Mouse (Mus musculus) cerebellum, postnatal 14 days (tissue): ENCODE data around the gene Bglap.

Source experiments
- DNase-seq, 2 experiments: peaks; one replicate each; pipeline ENCODE4 v3.0.0; 2021; ENCODE audit warnings: mixed read lengths in 2 of 2

Bglap gene

DNA sequence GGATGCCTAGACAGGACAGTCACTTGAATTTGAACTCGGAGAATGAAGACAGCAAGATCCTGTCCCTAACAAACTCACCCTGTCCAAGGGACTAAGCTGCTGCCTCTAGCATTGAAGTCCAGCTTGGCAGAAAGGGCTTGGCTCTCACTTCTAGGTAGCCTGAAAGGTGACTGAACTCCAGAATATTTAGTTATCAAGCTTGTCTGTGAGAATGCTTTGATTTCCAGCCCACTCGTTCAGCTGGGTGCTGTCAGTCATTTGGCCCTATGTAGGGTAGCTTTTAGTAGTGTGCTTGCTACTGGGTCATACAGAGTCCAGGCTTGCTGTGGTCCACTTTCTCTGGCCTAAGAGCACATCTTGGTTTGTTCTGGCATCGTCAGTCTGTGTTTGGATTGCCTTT lies 45.3 kb downstream of the Bglap start:
- no peak for DNase-seq

DNA sequence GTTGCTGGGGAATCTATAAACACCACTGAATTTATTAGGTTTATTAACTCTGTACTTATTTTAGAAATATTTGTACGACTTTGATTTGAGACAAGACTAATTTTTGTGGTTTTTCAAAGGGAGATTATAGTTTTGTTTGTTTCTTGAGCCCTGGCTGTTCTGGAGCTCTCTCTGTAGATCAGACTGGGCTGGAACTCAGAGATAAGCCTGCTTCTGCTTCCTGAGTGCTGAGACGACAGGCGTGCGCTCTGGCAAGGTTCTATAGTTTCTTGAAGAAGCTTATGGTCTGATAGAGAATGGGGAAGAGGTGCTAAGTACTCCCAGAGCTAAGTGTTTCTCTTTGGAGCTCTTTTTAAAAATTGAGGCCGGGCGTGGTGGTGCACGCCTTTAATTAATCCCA lies 45.9 kb downstream of the Bglap start:
- DNase-seq: no peak

DNA sequence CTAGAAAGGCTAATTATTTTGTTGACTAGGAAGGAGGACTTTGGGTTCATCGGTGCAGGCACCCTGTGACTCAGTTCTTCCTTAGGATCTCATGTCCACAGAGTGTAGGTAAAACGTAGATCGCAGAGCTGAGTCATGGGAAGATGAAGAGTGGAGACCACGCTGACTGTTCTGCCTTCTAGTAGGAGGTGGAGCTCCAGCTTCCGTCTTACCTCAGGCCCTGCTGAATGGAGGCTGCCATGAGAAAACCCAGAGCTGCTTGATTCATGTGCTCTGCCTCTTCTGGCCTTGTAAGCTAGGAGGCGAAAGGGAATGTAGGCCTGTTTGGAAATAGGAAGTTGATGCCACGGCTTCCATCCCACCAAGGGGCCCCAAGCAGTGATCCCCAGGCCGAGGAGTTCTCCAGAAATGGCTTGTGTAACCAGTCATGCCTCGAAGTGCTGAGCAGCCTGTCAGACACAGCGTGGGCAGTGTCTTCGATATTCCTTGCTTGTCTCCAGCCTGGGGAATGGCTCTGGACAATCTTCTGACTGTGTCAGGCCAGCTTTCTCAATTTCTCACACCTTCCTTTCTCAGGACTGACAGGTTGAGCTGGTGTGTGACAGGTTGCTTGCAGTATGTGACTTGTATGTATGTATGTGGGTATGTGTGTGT lies 46.8 kb downstream of the Bglap start:
- peak in 1 of 2 experiments; percentile 16 for DNase-seq

DNA sequence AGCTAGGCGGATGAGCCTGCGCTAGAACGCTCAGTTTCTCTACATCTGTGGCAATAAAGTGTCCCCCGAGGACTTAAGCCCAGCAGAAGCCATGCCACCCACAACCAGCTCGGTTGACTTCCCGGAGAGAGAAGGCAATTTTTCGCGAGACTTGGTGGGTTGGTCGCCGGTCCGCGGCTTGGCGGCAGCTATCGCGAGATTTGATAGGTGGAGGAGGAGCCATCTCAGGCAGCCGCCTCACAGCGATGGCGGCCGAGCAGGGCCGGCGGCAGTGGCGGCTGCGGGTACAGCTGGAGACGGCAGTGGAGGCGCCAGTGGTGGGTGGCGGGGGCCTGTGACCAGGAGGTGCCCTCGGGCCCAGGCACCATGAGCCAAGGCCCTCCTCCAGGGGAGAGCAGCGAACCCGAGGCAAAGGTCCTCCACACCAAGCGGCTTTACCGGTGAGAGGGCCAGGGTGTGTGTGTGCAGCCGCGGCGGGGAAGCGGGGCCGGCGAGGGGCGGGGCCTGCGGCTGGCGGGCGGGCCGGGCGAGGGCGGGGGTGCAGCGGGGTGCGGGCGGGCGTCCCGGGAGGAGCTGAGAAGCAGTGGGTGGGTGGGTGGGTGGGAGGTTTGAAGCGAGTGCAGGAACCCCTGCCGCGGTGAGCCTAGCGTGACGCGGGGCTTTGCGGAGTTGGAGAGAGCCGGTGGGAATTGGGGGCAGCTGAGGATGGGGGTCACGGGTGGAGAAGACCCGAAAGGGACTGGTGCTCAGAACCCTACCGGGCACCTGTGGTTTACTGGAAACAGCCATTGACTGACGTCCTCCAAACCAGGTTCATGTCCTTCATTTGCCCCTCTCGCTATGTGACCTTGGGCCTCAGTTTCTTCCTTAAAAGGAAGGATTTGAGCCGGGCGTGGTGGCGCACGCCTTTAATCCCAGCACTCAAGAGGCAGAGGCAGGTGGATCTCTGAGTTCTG lies 47.9 kb downstream of the Bglap start, which contains the start of the genes Tmem79 and Smg5:
Tmem79 (minus strand) TSS at position 91 of the 956 bp plus-strand sequence.
Smg5 (plus strand) TSS at position 203 of the 956 bp plus-strand sequence.
- peak; percentile 96 to 97 for DNase-seq

DNA sequence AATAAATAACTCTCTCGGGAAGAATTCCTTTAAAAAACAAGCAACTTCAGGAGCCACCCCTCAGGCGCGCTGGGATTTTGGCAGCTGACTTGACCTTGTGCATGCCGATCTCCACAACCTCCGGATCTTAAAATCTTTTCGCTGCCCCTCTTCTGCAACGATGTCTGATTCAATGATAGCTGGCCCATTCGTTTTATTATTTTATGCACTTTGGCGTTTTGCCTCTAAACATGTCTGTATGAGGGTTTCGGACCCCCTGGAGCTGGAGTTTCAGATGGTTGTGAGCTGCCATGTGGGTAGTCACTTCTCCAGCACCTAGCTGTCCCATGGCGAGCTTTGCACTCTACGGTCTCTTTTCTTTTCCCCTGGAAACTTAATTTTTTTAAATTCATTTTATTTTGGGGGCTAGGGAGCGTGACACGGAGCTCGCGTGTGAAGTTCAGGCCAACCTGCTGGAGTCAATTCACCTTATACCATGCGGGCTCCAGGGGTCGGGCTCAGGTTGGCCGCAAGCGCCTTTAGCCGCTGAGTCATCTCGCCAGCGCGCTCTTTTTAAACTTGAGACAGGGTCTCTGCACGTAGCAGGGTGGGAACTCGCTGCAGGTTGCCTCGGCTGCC lies 48.7 kb downstream of the Bglap start:
- DNase-seq: peak in 1 of 2 experiments; percentile 21

DNA sequence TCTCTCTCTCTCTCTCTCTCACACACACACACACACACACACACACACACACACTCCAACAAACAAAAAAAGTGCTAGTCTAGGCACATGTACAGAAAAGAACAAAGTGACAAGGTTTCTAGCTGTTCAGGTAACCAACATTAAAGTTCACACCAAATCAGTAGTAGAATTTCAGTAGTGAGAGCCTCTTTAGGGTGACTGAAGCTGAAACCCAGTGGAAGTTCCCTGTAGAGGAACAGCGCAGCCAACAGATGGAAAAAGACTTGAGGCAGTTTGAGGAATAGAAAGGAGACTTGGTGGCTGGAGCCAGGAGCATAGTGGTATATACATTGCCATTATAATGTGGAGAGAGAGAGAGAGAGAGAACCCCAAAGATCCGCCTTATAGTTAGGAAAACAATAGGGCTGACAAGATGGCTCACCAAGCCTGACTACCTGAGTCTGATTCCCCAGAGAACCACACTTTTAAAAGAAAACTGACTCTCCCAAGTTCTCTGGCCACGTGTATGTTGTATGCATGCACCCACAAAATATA lies 49.3 kb downstream of the Bglap start:
- no peak for DNase-seq

DNA sequence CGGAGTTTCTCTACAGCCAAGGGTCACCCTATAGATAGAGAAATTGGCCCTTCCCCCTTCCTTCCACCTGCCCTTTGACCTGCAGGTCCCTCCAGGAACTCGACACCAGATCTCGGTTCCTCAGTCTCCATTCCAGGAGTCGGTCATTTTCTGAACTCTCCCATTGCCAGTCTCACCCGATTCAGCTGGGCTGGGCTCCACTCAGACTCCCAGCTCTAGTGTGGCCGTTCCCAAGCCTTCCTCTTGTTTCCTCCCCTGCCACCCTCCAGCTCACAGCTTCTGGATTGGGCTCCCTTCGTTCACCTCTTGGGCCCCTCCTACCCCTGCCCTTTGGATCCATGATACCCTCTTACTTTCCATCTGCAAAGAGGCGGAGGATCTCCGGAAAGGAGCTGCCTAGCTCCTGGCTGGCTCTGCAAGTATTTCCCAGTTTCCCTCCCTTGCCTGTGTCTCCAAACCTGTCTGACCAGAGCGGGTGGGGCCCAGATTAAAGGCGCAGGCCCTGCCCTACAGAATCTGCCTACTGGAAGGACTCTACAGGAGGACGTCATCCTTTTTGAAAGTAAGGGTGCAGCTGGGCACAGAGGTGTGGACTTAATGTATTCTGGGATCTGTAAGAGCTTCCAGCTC lies 50.1 kb downstream of the Bglap start:
- no peak for DNase-seq
